Mouse (Mus musculus) neutrophil, adult 5-6 weeks (primary cell): ENCODE measurements around the gene Cpvl. TPM values are rescaled to one million over a fixed set of nuclear protein-coding genes. Genes with fewer than 3 reads are reported as not detected.

Source experiments
- ATAC-seq: fragments of 151-379, 151-347 bp; 2 replicates; pipeline ENCODE4 v1.8.0; 2017; ENCODE audit warnings: mild to moderate bottlenecking, moderate TSS enrichment; ENCODE audit not compliant: insufficient number of reproducible peaks, poor library complexity, low FRiP score, severe bottlenecking; ENCODE audit errors: extremely low read depth
- total RNA-seq: library from RNA; stranded (forward); fragments of 200-1000 nt; gene quantifications from 2 replicates; pipeline ENCODE4 v1.2.3, GENCODE M21; 2017

Gene Cpvl
- total RNA-seq, 1 experiment from 2014 or later, result not detected

GRCm38 (mm10) chr6:53854971-53855856 lies 123.3 kb downstream of the Cpvl start:
- no peak for ATAC-seq

- ATAC-seq, result no peak
Measured at GRCm38 (mm10) chr6:53854226-53854625, 124.2 kb downstream of the Cpvl start.

GRCm38 (mm10) chr6:53853546-53853945 lies 124.9 kb downstream of the Cpvl start:
- no peak for ATAC-seq

GRCm38 (mm10) chr6:53844626-53845025 lies 133.8 kb downstream of the Cpvl start:
- ATAC-seq, result no peak

GRCm38 (mm10) chr6:53825213-53825612 lies 153.3 kb downstream of the Cpvl start:
- ATAC-seq, result no peak

Other genes with a start within 250 kb of the Cpvl start
- gene Tril, start 157.8 kb downstream of the Cpvl start, total RNA-seq, result not detected in 2 replicates
- 4.1 and 6.4 TPM in 2 replicates for gene Chn2, start 60.9 kb upstream of the Cpvl start, total RNA-seq